Mouse (Mus musculus): Measurements from ENCODE around the gene Pcp4l1.
"Not testable (repeated sequence)": the region's sequence is repeated elsewhere in the genome, so short reads cannot be mapped to it uniquely, and the experiment has no call there.

DNA sequence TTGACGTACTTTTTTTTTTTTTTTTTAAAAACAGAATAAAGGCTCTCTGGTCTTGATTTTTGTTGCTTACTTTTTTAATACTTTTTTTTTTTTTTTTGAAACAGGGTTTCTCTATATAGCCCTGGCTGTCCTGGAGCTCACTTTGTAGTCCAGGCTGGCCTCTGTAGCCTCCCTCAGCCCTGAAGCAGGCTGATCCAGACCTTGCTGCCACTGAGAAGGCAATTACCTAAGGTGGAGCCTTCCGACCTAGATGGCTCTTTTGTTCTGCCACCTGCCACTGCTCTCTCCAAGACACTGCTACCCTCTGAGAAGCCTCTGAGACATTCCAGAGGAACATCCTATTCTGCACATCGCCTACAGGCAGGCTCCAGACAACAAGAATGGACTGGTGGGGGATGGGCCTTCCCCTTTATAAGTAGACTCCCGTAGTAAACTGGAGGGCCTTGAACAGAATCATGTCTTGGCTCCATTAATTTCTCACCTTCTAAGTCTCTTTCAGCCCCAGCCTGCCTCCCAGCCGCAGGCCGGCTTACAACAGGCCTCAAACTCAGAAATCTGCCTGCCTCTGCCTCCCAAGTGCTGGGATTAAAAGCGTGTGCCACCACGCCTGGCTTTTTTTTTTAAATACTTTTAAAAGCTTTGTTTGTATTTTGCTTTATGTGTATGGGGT lies 58.4 kb downstream of the Pcp4l1 start:
- TF ChIP-seq CTCF (IDR thresholded peaks at IDR 0.05; ENCODE audit: borderline replicate concordance, insufficient read depth, low read length); POLR2A (IDR thresholded peaks at IDR 0.05; ENCODE audit: low read depth, low read length): not testable (repeated sequence)
